Mouse (Mus musculus): ENCODE results near the gene Ly6c2.
"Not testable (repeated sequence)": the region's sequence is repeated elsewhere in the genome, so short reads cannot be mapped to it uniquely, and the experiment has no call there.

Ly6c2 gene

DNA sequence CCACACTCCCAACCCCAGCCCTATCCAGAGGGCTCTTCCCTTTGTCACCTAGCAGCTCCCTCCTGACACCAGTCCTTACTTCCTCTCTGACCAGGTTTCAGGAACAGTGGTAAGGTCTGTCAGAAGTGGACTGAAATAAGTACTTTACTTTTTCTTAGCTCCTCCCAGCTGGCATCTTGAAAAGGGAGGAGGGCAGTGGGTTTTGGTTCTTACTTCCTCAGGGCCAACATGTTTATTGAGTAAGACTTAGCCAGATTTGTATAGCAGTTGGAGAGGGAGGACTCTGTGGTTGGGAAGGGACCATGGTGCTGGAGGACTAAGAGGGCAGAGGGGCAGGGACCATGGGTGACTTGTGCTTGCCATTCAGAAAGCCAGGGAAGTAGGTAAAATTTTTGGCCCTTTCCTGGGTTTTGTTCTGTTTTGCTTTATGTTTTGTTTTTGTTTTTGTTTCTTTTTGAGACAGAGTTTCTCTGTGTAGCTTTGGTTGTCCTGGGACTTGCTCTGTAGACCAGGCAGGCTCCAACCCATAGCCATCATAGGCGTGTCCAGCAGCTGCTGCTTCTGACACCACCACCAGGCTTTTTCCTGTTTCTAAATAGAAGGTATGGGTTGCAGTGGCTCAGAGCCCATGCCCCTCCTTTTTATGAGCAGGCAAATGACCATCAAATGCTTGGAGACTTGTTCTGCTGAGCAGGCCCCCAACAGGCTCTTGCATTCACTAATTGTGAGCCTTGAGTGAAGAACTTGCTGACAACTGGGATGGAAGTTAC, at the start of gene Ly6c2:
TSS of gene Ly6c2 (minus strand) at position 110 of the 770 bp plus-strand sequence.
- not testable (repeated sequence) for DNase-seq (ENCODE audit: low spot score in 2 of 2)

DNA sequence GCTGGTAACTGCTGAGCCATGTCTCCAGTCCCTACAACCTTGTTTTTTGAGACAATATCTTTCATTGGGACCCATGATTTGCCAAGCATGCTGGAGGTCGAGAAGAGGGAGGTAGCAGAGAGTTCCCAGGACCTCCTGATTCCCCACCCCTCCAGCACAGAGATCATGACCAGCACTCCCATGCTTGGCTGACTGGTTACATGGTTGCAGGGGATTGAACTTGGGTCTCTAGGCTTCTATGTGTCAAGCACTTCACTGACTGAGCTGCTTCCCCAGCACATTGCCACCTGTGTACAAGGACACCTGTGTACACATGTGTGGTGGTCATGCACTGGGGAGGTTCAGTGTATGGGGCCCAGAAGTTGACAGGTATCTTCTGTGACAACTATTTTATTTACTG, 45.9 kb upstream of the Ly6c2 start:
- DNase-seq (ENCODE audit: low spot score in 2 of 2), result no peak

DNA sequence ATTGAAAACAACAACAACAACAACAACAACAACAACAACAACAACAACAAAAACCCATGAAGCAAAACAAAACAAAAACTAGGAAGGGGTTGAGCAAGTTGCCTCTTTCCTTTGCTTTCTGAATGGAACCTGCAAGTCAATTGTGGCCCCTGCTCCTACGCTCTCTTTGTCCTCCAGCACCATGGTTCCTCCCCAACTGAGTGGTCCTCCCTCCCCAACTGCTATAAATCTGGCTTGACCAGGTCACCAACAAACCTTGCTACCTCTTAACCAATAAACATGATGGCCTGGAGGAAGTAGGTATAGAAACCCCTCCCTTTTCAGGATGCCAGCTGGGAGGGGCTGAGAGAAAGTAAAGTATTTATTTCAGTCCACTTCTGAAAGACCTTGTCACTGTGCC, 43.2 kb upstream of the Ly6c2 start, which contains the start of gene Ly6g:
TSS of gene Ly6g (plus strand) at position 301 of the 400 bp plus-strand sequence.
- DNase-seq (ENCODE audit: low spot score in 2 of 2), result no peak

DNA sequence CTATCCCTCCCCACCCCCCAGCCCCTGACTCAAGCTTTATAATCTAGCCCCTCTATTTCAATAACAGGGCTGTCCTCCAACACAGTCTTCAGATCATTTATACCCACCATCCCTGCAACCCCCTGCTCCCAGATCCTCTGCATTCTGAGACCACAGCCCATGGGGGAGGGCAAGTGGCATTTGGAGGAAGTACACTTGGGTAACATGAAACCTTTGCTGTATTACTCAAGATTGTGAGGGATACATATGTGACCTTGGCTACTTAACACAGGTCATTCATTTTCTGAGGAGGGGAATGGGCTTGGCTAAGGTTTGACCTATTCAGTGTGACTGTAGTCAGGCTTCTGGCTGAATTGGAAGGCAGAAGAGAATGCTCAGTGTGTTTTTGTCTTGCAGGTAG, 41.3 kb upstream of the Ly6c2 start:
- DNase-seq (ENCODE audit: low spot score in 2 of 2), result no peak

DNA sequence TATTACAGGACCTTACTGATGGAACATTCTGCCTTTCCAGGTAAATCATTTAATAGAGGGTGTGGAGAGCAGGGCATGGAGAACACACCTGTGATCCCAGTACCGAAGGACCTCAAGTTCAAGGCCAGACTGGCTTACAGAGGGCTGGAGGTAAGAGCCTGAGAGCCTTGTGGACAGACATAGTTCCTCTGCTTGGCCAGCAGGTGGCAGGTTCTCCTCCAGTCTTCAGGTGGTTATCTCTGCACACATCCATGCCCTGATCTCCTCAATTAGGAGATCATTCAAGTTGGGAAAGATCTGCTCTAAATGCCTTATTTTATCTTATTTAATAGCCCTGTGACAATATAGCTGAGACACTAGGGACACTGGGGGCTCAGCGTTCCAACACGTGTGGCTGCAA, 32.0 kb upstream of the Ly6c2 start:
- DNase-seq (ENCODE audit: low spot score in 2 of 2), result no peak

DNA sequence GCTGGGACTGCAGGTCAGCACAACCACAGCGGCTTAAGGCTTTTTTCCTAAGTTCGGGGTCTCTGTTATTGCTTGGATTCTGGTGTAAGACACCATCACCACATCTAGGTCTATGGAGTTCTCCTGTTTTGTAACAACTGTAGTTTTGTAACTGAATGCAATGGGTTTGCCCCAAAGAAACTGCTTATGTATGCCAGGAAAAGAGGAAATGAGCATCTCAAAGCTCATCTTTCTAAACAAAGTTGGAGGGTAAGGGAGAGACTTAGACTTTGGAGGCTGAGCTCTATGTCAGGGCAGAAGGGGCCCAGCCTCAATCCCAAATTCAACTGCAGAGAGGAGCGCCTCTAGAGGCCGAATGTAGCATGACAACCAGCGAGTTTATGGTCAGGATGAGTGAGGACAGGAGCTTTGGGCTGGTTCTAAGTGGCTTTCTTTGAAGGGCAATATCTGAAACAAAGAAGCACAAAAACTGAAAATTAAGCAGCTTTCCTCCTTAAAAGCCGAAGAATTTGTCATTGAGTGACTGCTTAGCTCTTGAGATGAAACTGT, 30.1 kb upstream of the Ly6c2 start:
- not testable (repeated sequence) for DNase-seq (ENCODE audit: low spot score in 2 of 2)

DNA sequence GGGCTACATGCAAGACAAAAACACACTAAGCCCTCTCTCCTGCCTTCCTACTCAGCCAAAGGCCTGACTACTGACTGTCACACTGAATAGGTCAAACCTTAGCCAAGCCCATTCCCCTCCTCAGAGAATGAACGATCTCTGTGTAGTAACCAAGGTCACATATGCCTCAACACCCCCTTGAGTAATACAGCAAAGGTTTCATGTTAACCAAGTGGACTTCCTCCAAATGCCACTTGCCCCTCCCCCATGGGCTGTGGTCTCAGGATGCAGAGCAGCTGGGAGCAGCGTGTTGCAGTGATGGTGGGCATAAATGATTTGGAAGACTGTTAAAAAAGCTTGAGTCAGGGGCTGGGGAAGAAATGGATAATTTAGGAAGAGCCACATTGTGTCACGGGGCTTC, 26.0 kb upstream of the Ly6c2 start:
- DNase-seq (ENCODE audit: low spot score in 2 of 2), result not testable (repeated sequence)

DNA sequence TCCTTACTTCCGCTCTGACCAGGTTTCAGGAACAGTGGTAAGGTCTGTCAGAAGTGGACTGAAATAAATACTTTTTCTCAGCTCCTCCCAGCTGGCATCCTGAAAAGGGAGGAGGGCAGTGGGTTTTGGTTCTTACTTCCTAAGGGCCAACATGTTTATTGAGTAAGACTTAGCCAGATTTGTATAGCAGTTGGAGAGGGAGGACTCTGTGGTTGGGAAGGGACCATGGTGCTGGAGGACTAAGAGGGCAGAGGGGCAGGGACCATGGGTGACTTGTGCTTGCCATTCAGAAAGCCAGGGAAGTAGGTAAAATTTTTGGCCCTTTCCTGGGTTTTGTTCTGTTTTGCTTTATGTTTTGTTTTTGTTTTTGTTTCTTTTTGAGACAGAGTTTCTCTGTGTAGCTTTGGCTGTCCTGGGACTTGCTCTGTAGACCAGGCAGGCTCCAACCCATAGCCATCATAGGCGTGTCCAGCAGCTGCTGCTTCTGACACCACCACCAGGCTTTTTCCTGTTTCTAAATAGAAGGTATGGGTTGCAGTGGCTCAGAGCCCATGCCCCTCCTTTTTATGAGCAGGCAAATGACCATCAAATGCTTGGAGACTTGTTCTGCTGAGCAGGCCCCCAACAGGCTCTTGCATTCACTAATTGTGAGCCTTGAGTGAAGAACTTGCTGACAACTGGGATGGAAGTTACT, 23.5 kb upstream of the Ly6c2 start:
- DNase-seq (ENCODE audit: low spot score in 2 of 2), result not testable (repeated sequence)

DNA sequence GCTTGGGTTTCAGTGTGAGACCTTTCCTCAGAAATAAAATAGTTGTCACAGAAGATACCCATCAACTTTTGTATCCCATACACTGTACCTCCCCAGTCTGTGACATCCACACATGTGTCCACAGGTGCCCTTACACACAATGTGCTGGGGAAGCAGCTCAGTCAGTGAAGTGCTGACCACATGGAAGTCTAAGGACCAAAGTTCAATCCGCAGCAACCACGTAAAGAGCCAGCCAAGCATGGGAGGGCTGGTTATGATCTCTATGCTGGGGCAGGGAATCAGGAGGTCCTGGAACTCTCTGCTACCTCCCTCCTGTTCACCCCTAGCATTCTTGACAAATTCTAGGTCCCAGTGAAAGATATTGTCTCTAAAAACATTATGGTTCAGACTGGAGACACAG, 20.6 kb upstream of the Ly6c2 start:
- DNase-seq (ENCODE audit: low spot score in 2 of 2), result not testable (repeated sequence)

DNA sequence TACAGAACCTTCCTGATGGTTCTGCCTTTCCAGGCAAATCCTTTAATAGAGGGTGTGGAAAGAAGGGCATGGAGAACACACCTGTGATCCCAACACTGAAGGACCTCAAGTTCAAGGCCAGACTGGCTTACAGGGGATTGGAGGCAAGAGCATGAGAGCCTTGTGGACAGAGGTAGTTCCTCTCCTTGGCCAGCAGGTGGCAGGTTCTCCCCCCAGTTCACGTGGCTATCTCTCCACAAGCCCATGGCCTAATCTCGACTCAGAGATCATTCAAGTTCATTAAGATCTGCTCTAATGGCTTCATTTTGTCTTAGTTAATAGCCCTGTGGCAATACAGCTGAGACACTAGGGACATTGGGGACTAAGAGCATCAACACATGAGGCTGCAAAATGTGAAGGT, 8.3 kb upstream of the Ly6c2 start:
- DNase-seq (ENCODE audit: low spot score in 2 of 2), result no peak

DNA sequence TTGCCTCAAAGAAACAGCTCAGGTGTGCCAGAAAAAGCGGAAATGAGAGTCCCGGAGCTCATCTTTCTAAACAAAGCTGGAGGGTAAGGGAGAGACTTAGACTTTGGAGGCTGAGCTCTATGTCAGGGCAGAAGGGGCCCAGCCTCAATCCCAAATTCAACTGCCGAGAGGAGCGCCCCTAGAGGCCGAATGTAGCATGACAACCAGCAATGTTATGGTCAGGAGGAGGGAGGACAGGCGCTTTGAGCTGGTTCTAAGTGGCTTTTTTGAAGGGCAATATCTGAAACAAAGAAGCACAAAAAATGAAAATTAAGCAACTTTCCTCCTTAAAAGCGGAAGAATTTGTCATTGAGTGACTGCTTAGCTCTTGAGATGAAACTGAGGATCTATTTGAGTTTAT, 7.0 kb upstream of the Ly6c2 start:
- peak in 1 of 2 experiments; percentile 5 for DNase-seq (ENCODE audit: low spot score in 2 of 2)

DNA sequence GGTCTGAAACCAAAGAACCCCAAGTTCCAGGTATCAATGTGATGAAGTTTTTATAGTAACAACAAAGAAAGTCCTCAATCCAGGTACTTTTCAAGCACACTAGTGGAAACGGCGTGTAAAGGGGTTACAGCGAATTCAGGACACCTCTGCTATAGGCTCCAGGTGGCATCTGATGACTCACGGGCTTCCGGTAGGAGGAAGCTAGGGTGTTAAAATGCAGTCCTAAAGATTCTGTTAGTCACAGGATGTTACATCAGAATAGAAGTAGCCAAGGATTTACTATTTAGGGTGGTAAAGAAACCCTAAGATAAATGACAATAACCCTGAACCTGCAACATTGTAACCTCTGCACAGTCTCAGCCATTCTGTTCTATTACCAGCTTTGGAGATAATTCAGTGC, 5.7 kb upstream of the Ly6c2 start:
- not testable (repeated sequence) for DNase-seq (ENCODE audit: low spot score in 2 of 2)

DNA sequence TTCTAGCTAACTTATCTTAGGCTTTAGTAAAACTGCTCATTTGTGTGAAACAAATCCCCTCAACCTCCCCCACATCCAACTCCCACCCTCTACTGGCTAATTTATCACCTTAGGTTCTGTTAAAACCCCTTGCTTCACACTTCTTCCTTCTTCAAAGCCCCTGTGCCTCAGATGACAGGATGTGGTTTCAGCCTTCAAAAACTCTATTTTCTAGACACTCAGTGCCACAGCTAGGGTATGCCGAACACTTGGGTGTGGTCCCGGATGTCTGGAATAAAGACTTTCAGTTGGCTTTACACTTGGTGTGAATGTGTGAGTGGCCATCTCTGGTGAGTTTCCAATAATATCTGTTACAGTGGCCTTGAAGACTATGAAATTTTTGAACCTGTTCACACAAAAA, 4.8 kb upstream of the Ly6c2 start:
- no peak for DNase-seq (ENCODE audit: low spot score in 2 of 2)

DNA sequence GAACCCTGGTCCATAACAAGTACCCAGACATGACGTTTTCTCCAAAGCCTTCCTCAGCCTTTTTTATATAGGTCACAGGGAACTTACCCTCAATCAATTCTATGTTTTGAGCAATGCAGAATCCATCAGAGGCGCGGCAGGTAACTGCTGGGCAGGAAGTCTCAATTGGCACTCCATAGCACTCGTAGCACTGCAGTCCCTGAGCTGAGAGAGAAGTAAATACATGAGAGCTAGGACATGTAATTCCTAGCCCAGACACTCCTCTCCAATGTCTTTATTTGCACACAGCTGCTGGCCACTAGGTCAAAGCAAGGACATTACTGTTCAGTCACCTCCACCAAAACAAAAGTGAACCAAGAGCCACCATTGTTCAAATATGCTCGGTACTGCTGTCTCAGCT, 1.3 kb downstream of the Ly6c2 start:
- DNase-seq (ENCODE audit: low spot score in 2 of 2), result not testable (repeated sequence)

DNA sequence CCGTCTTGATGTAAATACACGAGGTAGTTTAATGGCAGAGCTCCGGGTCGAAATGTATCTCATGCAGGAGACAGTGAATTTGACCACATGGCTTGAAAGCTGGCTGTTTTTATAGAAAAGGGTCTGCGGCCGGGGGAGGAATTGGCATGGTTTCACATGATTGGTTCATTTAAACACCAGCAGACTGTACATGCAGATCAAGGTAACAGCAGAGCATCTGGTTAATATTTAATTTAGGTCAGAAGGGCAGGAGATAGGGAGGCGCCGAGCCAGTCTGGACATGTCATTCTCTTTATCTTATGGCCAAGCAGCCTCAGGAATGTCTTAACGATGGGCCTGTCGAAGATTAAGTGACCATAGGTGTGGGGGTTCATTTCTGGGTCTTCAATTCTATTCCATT, 12.5 kb downstream of the Ly6c2 start:
- no peak for DNase-seq (ENCODE audit: low spot score in 2 of 2)

DNA sequence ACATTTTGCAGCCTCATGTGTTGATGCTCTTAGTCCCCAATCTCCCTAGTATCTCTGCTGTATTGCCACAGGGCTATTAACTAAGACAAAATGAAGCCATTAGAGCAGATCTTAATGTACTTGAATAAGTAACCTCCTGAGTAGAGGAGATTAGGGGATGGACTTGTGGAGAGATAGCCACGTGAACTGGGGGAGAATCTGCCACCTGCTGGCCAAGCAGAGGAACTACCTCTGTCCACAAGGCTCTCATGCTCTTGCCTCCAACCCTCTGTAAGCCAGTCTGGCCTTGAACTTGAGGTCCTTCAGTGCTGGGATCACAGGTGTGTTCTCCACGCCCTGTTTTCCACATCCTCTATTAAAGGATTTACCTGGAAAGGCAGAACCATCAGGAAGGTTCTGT, 23.7 kb downstream of the Ly6c2 start:
- DNase-seq (ENCODE audit: low spot score in 2 of 2), result peak in 1 of 2 experiments; percentile 6

DNA sequence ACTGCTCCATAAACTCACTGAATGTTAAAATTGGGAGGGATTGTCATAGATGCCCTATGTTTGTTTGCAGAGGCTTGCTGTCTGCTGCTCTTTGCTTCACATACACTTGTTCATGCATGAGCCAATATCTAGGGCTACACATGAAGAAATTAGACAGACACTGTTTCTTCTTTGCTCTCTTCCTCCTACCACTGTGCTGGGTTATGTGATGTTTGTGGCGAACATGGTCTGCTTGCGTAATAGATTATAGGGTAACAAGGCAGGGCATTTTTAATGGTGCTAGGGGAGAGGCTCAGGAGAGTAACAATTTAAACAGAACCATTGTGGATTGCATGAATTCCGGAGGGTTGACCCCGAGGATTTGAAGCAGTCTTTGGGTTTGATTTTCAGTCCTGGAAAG, 41.8 kb downstream of the Ly6c2 start:
- DNase-seq (ENCODE audit: low spot score in 2 of 2), result no peak

DNA sequence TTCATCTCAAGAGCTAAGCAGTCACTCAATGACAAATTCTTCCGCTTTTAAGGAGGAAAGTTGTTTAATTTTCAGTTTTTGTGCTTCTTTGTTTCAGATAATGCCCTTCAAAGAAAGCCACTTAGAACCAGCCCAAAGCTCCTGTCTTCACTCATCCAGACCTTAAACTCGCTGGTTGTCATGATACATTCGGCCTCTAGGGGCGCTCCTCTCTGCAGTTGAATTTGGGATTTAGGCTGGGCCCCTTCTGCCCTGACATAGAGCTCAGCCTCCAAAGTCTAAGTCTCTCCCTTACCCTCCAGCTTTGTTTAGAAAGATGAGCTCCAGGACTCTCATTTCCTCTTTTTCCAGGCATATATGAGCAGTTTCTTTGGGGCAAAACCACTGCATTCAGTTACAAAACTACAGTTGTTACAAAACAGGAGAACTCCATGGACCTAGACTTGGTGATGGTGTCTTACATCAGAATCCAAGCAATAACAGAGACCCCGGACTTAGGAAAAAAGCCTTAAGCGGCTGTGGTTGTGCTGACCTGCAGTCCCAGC, 49.7 kb downstream of the Ly6c2 start:
- DNase-seq (ENCODE audit: low spot score in 2 of 2), result peak; percentile 28 to 46

DNA sequence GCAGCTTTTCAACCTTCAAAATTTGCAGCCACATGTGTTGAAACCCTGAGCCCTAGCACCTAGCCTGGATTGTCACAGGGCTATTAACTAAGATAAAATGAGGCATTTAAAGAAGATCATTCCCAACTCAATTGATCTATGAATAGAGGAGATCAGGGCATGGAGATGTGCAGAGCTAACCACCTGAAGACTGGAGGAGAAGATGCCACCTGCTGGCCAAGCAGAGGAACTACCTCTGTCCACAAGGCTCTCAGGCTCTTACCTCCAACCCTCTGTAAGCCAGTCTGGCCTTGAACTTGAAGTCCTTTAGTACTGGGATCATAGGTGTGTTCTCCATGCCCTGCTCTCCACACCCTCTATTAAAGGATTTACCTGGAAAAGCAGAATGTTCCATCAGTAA, 51.3 kb downstream of the Ly6c2 start:
- peak; percentile 22 to 25 for DNase-seq (ENCODE audit: low spot score in 2 of 2)
